Mouse (Mus musculus) liver, embryonic 14.5 days (tissue): Measurements from ENCODE around the gene Fem1b.

Source experiments
- CTCF ChIP-seq: IDR thresholded peaks from 2 replicates; pipeline ENCODE4 v1.5.1; 2016; ENCODE audit warnings: antibody characterized with exemption, low read depth, control low read depth
- EP300 ChIP-seq: IDR thresholded peaks from 2 replicates; pipeline ENCODE4 v1.6.1; 2016; ENCODE audit warnings: antibody characterized with exemption, low read depth

DNA sequence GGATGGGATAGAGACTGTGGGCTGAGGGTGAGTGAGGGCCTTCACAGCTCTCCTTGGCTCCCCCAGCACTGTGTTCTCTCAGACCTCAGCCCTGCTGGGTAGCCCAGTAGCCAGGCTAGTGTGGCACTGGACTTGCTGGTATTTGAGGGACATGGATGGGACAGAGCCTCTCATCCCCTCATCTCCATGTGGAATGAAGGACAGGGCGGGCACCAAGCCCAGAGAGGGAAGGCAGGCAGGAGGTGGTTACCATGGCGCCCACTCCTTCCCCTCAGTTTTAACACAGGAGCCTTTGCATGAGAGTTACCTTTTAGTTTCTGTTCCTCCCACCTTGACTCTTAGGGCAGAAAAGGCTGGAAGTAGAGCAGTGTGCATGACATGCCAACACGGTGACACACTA lies 36.9 kb upstream of the Fem1b start:
- TF ChIP-seq CTCF (no peak), EP300 (no peak)
